Mouse (Mus musculus) CD8-positive naive resting alpha-beta T cell, adult 2 months (primary cell): Measurements from ENCODE around the gene Cyb5d1.

Experiments used
- DNase-seq, 2 experiments: peaks; one replicate each; pipeline ENCODE4 v3.0.0; 2022; ENCODE audit warnings: low read depth in 2 of 2, low spot score in 2 of 2

Gene Cyb5d1

DNA sequence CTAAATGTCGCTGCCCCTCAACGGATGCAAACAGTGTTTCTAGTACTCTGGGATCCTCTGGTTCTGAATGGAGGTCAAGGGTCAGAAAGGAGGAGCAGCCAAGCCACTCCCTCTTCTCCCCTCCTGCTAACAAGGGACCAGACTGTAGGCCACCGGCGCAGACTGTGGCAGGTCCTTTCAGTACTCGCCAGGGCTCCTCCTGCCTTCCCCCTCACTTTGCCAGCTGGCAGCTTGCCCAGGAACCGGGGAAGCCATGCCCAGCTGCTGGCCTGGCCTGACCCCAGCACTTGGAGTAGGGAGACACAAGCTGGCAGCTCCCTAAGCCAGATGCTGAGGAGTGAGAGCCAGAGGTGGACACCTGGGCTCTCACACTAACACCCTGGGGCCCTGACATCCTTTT lies 30.5 kb downstream of the Cyb5d1 start:
- no peak for DNase-seq

DNA sequence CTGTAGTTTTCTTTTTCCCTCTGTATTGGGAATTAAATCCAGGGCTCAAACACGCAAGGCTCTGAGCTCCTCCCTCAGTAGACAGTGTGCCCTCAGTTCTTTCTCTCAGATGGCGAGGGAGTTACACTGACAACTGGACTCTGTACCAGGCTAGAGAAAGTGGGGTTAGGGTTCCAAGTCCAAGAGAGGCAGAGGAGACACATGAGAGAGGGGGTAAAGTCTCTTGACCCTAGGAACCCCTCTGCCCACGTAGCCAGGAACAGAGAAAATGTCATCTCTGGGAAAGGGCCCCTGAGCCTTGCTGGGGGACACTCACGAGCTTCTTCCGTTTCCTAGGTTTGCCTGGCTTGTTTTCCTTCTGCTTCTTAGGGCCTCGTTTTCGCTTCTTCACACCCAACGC lies 31.1 kb downstream of the Cyb5d1 start:
- DNase-seq = no peak

DNA sequence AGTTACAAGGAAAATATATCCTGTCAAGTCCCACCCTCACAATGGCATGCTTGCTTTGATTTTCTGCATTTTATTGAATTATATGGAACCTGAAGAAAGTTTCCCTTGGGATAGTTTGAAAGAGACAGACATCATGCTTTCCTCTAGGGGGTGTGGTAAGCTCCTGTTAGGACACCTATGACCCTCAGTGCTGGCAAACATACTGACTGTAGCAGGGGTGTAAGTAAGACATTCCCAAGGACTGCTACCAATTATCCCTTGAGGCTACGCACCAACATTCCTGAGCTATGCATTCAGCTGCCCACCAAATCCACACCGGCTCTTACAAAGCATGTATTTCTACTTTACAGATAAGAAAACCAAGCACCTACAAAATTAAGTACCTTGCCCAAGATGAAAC lies 33.0 kb downstream of the Cyb5d1 start:
- DNase-seq = no peak

DNA sequence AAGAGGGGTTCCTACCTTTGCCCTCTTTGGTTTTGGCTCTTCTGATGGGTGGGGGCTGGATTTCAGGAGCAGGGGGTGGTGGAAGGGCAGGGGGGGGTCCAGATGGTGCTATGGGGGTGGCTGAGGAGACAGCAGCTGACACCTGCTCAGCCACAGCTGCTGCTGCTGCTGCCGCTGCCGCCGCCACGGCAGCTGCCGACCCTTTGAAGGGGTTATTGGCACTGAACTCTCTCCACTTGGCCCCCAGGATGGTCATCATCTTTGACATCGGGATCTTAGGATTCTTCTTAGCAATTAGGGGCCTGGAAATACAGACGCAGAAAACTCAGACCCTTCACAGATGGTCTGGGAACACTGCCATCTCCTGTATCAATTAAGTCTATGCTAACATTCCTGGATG lies 33.4 kb downstream of the Cyb5d1 start:
- no peak for DNase-seq

DNA sequence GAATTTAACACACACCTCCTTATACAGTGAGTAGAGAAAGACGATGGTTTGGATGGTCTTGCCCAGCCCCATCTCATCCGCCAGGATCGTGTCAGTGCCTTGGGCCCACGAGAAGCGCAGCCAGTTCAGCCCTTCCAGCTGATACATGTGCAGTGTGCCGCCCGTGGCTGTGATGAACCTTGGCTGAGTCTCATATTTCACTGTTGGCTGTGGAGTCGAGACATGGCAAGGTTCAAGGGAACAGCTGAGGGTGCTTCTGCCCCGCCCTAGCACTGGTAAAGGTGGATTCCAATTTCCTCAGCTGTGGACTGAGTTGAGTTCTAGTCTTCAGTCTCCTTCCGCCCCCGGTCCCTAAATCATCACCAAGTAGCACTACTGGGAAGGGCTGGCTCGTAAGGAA lies 37.7 kb downstream of the Cyb5d1 start:
- no peak for DNase-seq

DNA sequence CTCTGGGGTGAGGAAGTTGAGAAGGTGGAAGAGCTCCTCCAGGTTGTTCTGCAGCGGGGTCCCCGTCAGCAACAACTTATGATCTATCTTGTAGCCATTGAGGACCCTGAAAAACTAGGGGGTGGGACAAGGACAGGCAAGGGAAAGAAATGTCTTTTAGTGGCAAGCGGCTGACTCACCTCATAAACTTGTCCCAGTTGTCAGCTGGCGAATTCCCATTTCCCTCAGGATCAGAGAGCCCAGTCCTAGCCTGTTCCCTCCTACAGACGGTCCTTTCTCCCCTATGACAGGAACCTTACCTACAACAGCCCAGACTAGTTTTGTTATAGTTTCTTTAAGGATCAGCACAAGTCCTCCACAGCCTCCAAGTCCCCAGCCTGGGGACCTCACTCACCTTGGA lies 38.9 kb downstream of the Cyb5d1 start:
- DNase-seq = no peak

DNA sequence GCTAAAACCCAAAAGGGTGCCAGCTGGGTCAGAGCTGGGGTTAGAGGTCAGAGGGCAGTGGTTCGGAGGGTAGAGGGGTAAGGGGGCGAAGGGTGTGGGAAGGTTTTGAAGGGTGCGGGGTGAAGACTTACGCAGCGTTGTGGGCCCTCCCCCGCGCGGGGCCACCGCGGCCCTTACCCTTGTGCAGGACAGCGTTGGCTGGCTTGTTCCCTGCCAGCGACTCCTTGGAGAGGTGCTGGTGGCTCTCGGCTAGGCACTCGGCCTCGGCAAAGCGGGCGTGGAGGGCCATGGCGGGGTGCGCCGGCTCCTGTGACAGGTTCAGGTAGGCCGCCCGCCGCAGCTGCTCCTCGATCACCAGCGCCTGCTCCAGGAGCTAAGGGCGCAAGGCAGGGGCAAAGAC lies 49.0 kb downstream of the Cyb5d1 start:
- DNase-seq = no peak
